Comparison of ENCODE assay signal across 8 mouse cellular contexts in genomic region chr2:170204768-170205514, GRCm38 (mm10). TPM values are rescaled to one million over a fixed set of nuclear protein-coding genes. Genes with fewer than 3 reads are reported as not detected.
DNase-seq lines count a peak whose midpoint lies in the region; ATAC-seq and TF ChIP-seq lines count a peak whose summit lies in the region.

No protein-coding gene starts in this region.

- H3K36me3 ChIP-seq in ES-E14 (ENCODE audit: control insufficient read depth, insufficient read depth, low read length, poor library complexity, severe bottlenecking): no peaks in the 10 kb centered on the region
- no peaks in the 10 kb centered on the region for H3K36me3 ChIP-seq in liver, embryonic 11.5 days (ENCODE audit: control insufficient read depth, insufficient read depth, low read length)
- no peaks in the 10 kb centered on the region for H3K36me3 ChIP-seq in splenic B cell, adult 2 months (ENCODE audit: control insufficient read depth, insufficient read depth, low read length, poor library complexity, severe bottlenecking)

- 16% methylated on average over 10 of the region's 10 CpGs for WGBS in liver, embryonic 11.5 days

- H3K4me3 ChIP-seq in ES-E14 (ENCODE audit: insufficient read depth in 1 of 2, low read depth in 1 of 2, low read length in 2 of 2, poor library complexity in 1 of 2, severe bottlenecking in 1 of 2): peak overlapping the region in 1 of 2 experiments; percentile 59; a peak in 3 of 4 replicates
- H3K4me3 ChIP-seq in liver, embryonic 11.5 days (ENCODE audit: low read depth, low read length): peak overlapping the region; percentile 51

- DNase-seq in embryo, embryonic 9.5 days (ENCODE audit: extremely low spot score): peak; percentile 24
- DNase-seq in embryo, embryonic 11 days: no peak
- no peak for DNase-seq in ES-E14 (ENCODE audit: low read depth, low spot score)
- DNase-seq in liver, embryonic 11.5 days (ENCODE audit: low spot score): no peak
- peak; percentile 68 for DNase-seq in splenic B cell, adult 2 months (ENCODE audit: low read depth, low spot score)
- DNase-seq in right cerebral cortex, adult 18-20 months: no peak
- DNase-seq in layer of hippocampus, adult 11-12 months (ENCODE audit: low spot score): no peak

- peak; percentile 23 for ATAC-seq in granulocyte monocyte progenitor cell, adult 5-6 weeks (replicated peaks; ENCODE audit: poor library complexity, severe bottlenecking)
- ATAC-seq in liver, embryonic 11.5 days (replicated peaks; ENCODE audit: low FRiP score): no peak

- peaks cover 7 to 9% of the 10 kb centered on the region in 2 experiments; a peak in 3 of 4 replicates for H3K4me1 ChIP-seq in ES-E14 (ENCODE audit: control insufficient read depth in 2 of 2, insufficient read depth in 2 of 2, low read length in 2 of 2, poor library complexity in 1 of 2)
- peaks cover 20% of the 10 kb centered on the region for H3K4me1 ChIP-seq in liver, embryonic 11.5 days (replicated peaks; ENCODE audit: control insufficient read depth, insufficient read depth, low read length)

- H3K27ac ChIP-seq in ES-E14 (ENCODE audit: insufficient read depth, low read depth, low read length, poor library complexity, severe bottlenecking): peak overlapping the region; percentile 96; the same call in 1 of the 2 replicates
- peak overlapping the region; percentile 85 for H3K27ac ChIP-seq in liver, embryonic 11.5 days (ENCODE audit: low read depth, low read length)

- H3K9me3 ChIP-seq in ES-E14 (ENCODE audit: control insufficient read depth, insufficient read depth, low read depth, low read length): no peaks in the 10 kb centered on the region
- H3K9me3 ChIP-seq in liver, embryonic 11.5 days (ENCODE audit: control insufficient read depth, low read length): no peaks in the 10 kb centered on the region

- peak overlapping the region; percentile 82 for H3K4me2 ChIP-seq in liver, embryonic 11.5 days

- no peaks in the 10 kb centered on the region for H3K27me3 ChIP-seq in liver, embryonic 11.5 days (replicated peaks; ENCODE audit: control insufficient read depth, insufficient read depth, low read length)
- no peaks in the 10 kb centered on the region for H3K27me3 ChIP-seq in splenic B cell, adult 2 months (ENCODE audit: control insufficient read depth, insufficient read depth, low read length, poor library complexity, severe bottlenecking)

- H3K9ac ChIP-seq in ES-E14 (ENCODE audit: insufficient read depth, low read depth, low read length, poor library complexity, severe bottlenecking): peak overlapping the region; percentile 60; the same call in 1 of the 2 replicates
- H3K9ac ChIP-seq in liver, embryonic 11.5 days (ENCODE audit: low read depth, low read length): peak overlapping the region; percentile 67

- in situ Hi-C loops in ES-E14 (cut with MboI; ENCODE audit: low sequenced_read_pairs in 2 of 2, unreplicated experiment in 2 of 2): no loop called here

TF ChIP-seq in ES-E14, 5 proteins besides CTCF, POLR2A, EP300 and RAD21:
- no peak for TF ChIP-seq ZC3H11A (IDR thresholded peaks at IDR 0.05; ENCODE audit: borderline replicate concordance, low read depth, low read length)
- TF ChIP-seq HCFC1 (IDR thresholded peaks at IDR 0.05; ENCODE audit: borderline replicate concordance, insufficient read depth, low read length): no peak
- TF ChIP-seq MAFK (IDR thresholded peaks at IDR 0.05; ENCODE audit: insufficient read depth, low read depth, low read length): no peak
- TF ChIP-seq CHD2 (IDR thresholded peaks at IDR 0.05; ENCODE audit: low read depth, low read length): no peak
- no peak for TF ChIP-seq ZNF384 (IDR thresholded peaks at IDR 0.05; ENCODE audit: low read depth, low read length)

RNA-seq across cellular contexts. Expression of gene Zfp217, which starts 57.0 kb away (rescaled TPM):
- total RNA-seq in ES-E14 (2012; rRNA removed): 23.2 and 28.4 TPM in 2 replicates
- total RNA-seq in granulocyte monocyte progenitor cell, adult 5-6 weeks (2014; fragmentation: Nextera tagmentation): 43.1 and 67.6 TPM in 2 replicates
- 29.8 and 36.0 TPM in 2 replicates for total RNA-seq in granulocyte monocyte progenitor cell, adult 5-6 weeks (2017)
- 5.1 and 5.4 TPM in 2 replicates for polyA plus RNA-seq in liver, embryonic 11.5 days (2014; fragmentation: Nextera tagmentation; extraction: Ambion mirVana)

Comparison
In these comparisons a context has a peak if more than half of its experiments do, and no peak if none do; other contexts are left out.
1. DNase-seq: peak in embryo, embryonic 9.5 days (single experiment) and splenic B cell, adult 2 months (single experiment); none in embryo, embryonic 11 days (single experiment), ES-E14 (single experiment), liver, embryonic 11.5 days (single experiment), right cerebral cortex, adult 18-20 months (single experiment) and layer of hippocampus, adult 11-12 months (single experiment).